Mouse (Mus musculus) neural tube, embryonic 11.5 days (tissue): Measurements from ENCODE around the gene Atn1. TPM values are rescaled to one million over a fixed set of nuclear protein-coding genes. Genes with fewer than 3 reads are reported as not detected.

Source experiments
- ATAC-seq: fragments of 200-750 bp; cut with Nextera tagmentation; 2 replicates; pipeline ENCODE4 v1.8.0; 2017; ENCODE audit warnings: moderate number of reproducible peaks, mild to moderate bottlenecking, moderate TSS enrichment, moderate library complexity; ENCODE audit not compliant: insufficient read depth, low FRiP score, low TSS enrichment
- DNase-seq: peaks from one replicate; pipeline ENCODE4 v3.0.0-alpha.2; 2015; ENCODE audit warnings: low spot score
- H3K27ac ChIP-seq: fragments of 300-500 bp; sonication (generic); 2 replicates; pipeline ENCODE4 v1.5.1; 2014; ENCODE audit warnings: low read depth, mild to moderate bottlenecking, low read length
- H3K27me3 ChIP-seq: fragments of 300-500 bp; sonication (generic); 2 replicates; pipeline ENCODE4 v1.6.1; 2014; ENCODE audit warnings: mild to moderate bottlenecking, low read length, mixed read lengths; ENCODE audit not compliant: control insufficient read depth, insufficient read depth
- H3K36me3 ChIP-seq: fragments of 300-500 bp; sonication (generic); 2 replicates; pipeline ENCODE4 v1.6.1; 2014; ENCODE audit warnings: mild to moderate bottlenecking, low read length, moderate library complexity, mixed read lengths; ENCODE audit not compliant: control insufficient read depth, insufficient read depth
- H3K4me1 ChIP-seq: fragments of 300-500 bp; sonication (generic); 2 replicates; pipeline ENCODE4 v1.6.1; 2014; ENCODE audit warnings: low read length, mixed read lengths; ENCODE audit not compliant: control insufficient read depth, insufficient read depth
- H3K4me2 ChIP-seq: fragments of 300-500 bp; sonication (generic); 2 replicates; pipeline ENCODE4 v1.6.1; 2014; ENCODE audit warnings: low read depth, mild to moderate bottlenecking, moderate library complexity
- H3K4me3 ChIP-seq: fragments of 300-500 bp; sonication (generic); 2 replicates; pipeline ENCODE4 v1.5.1; 2014; ENCODE audit warnings: low read depth, low read length
- H3K9ac ChIP-seq: fragments of 300-500 bp; sonication (generic); 2 replicates; pipeline ENCODE4 v1.6.1; 2014; ENCODE audit warnings: mild to moderate bottlenecking, low read length
- H3K9me3 ChIP-seq: fragments of 300-500 bp; sonication (generic); 2 replicates; pipeline ENCODE4 v1.6.1; 2016; ENCODE audit warnings: low read length; ENCODE audit not compliant: control insufficient read depth
- WGBS: fragments of 180-500 bp; shearing (Covaris S2); extraction: QIAGEN DNeasy Blood & Tissue Kit; methylation state at CpG from one replicate; pipeline ENCODE4 v1.1.7; 2014; 5-methylcytosine and 5-hydroxymethylcytosine counted together
- polyA plus RNA-seq: library from polyadenylated mRNA; unstranded; fragments of >200 nt; fragmentation: Nextera tagmentation; extraction: Ambion mirVana; gene quantifications from 2 replicates; pipeline ENCODE4 v1.2.1, GENCODE M21; 2014

The Atn1 gene
- polyA plus RNA-seq, 1 experiment from 2014 or later = 11.8 TPM

- no peak for DNase-seq
- Histone ChIP-seq H3K36me3 (no peaks in the 10 kb centered on the region), H3K4me1 (no peaks in the 10 kb centered on the region), H3K27me3 (no peaks in the 10 kb centered on the region), H3K27ac (no peak overlapping the region), H3K9me3 (no peaks in the 10 kb centered on the region), H3K4me3 (no peak overlapping the region), H3K4me2 (no peak overlapping the region), H3K9ac (no peak overlapping the region)
- 87% methylated on average over 3 of the region's 3 CpGs for WGBS
- ATAC-seq = no peak
Measured at GRCm38 (mm10) chr6:124791911-124792310, 35.6 kb upstream of the Atn1 start.

DNA sequence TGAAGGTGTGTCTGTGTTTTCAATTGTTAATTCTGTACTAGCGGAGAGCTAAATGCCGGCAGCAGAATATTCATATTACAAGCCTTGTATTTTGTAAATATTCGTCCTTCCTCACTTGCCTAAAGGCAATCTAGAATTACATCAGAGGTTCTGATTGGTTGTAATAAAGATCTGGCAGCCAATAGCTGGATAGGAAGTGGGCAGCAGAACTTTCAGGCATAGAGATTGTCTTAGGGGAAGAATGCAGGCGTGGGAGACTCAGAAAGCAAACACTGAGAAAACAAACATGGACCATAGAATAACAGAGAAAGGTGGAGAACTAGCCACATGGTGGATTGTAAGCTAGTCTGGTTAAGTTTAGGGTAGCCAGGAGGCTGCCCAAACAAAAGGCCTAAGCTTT is 33.8 kb upstream of the Atn1 start:
- no peak for DNase-seq
- Histone ChIP-seq H3K4me3 (no peak overlapping the region), H3K36me3 (no peaks in the 10 kb centered on the region), H3K27ac (no peak overlapping the region), H3K9ac (no peak overlapping the region), H3K4me1 (no peaks in the 10 kb centered on the region), H3K9me3 (no peaks in the 10 kb centered on the region), H3K4me2 (no peak overlapping the region), H3K27me3 (no peaks in the 10 kb centered on the region)
- no peak for ATAC-seq
- 80% methylated on average over 4 of the region's 4 CpGs for WGBS

GRCm38 (mm10) chr6:124789519-124789918 is 33.2 kb upstream of the Atn1 start:
- H3K4me1 ChIP-seq = no peaks in the 10 kb centered on the region
- no peak overlapping the region for H3K4me3 ChIP-seq
- H3K27me3 ChIP-seq = no peaks in the 10 kb centered on the region
- no peak overlapping the region for H3K9ac ChIP-seq
- 89% methylated on average over 4 of the region's 4 CpGs for WGBS
- H3K27ac ChIP-seq = no peak overlapping the region
- no peaks in the 10 kb centered on the region for H3K36me3 ChIP-seq
- no peak for ATAC-seq
- H3K9me3 ChIP-seq = no peaks in the 10 kb centered on the region
- DNase-seq = no peak
- H3K4me2 ChIP-seq = no peak overlapping the region

DNA sequence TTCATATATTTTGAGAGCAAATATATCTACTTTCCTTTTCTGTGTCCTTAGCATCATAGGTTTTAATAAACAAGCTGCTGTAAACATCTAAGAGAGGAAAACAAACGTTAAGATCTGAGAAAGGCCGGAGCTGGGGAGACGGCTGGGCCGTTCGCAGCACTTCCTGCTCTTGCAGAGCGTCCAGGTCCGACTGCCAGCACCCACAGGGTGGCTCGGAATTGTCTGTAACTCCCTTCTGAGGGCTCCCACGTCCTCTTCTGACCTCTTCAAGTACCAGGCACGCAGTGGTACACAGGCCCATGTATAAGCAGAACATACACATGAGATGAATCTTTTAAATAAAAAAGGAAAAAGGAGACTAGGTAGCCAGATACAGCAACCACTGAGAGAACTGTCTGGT is 31.4 kb upstream of the Atn1 start:
- WGBS = 78% methylated on average over 10 of the region's 10 CpGs
- Histone ChIP-seq H3K4me1 (no peaks in the 10 kb centered on the region), H3K9ac (no peak overlapping the region), H3K27me3 (no peaks in the 10 kb centered on the region), H3K9me3 (no peaks in the 10 kb centered on the region), H3K36me3 (no peaks in the 10 kb centered on the region), H3K27ac (no peak overlapping the region), H3K4me3 (no peak overlapping the region), H3K4me2 (no peak overlapping the region)
- ATAC-seq = no peak
- no peak for DNase-seq

GRCm38 (mm10) chr6:124786756-124787420 is 30.6 kb upstream of the Atn1 start:
- Histone ChIP-seq H3K4me1 (no peaks in the 10 kb centered on the region), H3K27ac (no peak overlapping the region), H3K4me3 (no peak overlapping the region), H3K9me3 (no peaks in the 10 kb centered on the region), H3K27me3 (no peaks in the 10 kb centered on the region), H3K36me3 (no peaks in the 10 kb centered on the region), H3K4me2 (no peak overlapping the region), H3K9ac (no peak overlapping the region)
- WGBS = 58% methylated on average over 8 of the region's 8 CpGs
- DNase-seq (no peak), ATAC-seq (no peak)

DNA sequence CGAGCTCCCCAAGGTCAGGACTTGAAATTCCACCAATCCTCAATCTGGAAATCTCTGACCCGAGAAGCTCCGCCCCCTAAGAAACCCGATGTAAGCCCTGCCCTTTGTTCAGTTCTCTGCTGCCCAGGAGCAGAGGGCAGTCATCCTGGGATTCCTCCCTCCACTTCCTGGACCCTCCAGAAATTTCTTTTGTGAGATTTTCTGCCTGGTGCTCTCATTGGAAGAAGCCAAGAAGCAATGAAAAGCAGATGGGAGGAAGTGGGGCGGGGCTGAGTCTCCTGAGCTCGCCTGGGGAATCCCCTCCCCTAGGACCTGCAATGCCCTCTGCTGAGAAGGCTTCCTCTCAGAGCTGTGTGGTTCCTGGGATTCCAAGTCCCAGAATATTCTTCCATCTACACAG is 26.1 kb upstream of the Atn1 start:
- no peak overlapping the region for H3K27ac ChIP-seq
- H3K4me1 ChIP-seq = 0 out of 2 replicates have a peak, but pooled peaks cover 5% of the 10 kb centered on the region
- no peaks in the 10 kb centered on the region for H3K9me3 ChIP-seq
- peak; percentile 35; the same call in 1 of the 2 replicates for ATAC-seq
- H3K27me3 ChIP-seq = no peaks in the 10 kb centered on the region
- 30% methylated on average over 6 of the region's 6 CpGs for WGBS
- no peak overlapping the region for H3K4me2 ChIP-seq
- H3K9ac ChIP-seq = no peak overlapping the region
- H3K36me3 ChIP-seq = no peaks in the 10 kb centered on the region
- DNase-seq = no peak
- no peak overlapping the region for H3K4me3 ChIP-seq

GRCm38 (mm10) chr6:124780917-124781316 is 24.6 kb upstream of the Atn1 start:
- Histone ChIP-seq H3K4me2 (no peak overlapping the region), H3K9ac (no peak overlapping the region), H3K27me3 (no peaks in the 10 kb centered on the region), H3K27ac (no peak overlapping the region), H3K36me3 (no peaks in the 10 kb centered on the region), H3K9me3 (no peaks in the 10 kb centered on the region), H3K4me1 (0 out of 2 replicates have a peak, but pooled peaks cover 5% of the 10 kb centered on the region), H3K4me3 (no peak overlapping the region)
- WGBS = 92% methylated on average over 7 of the region's 7 CpGs
- DNase-seq (no peak), ATAC-seq (no peak)

DNA sequence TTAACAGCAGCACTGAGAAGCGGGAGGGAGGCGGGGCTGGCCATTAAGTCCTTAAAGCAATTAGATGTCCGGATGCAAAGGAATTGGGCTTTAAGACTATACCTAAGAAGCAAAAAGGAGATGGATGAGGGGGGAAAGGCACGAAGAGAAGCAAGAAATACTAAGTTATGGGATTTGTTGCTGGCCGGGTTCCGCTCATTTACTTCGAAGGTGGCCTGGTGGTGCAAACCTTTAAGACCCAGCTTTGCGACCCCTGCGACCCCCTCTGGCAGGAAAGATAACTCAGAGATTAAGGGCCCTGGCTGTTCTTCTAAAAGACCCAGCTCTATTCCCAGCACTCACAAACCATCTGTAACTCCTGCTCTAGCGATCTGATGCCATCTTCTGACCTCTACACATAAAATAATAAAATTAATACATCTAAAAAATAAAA is 23.7 kb upstream of the Atn1 start:
- Histone ChIP-seq H3K36me3 (no peaks in the 10 kb centered on the region), H3K4me1 (0 out of 2 replicates have a peak, but pooled peaks cover 5% of the 10 kb centered on the region), H3K4me2 (peak overlapping the region; percentile 52), H3K9ac (no peak overlapping the region), H3K27me3 (no peaks in the 10 kb centered on the region), H3K4me3 (peak overlapping the region; percentile 32), H3K9me3 (no peaks in the 10 kb centered on the region), H3K27ac (no peak overlapping the region)
- DNase-seq (no peak), ATAC-seq (no peak)
- 7% methylated on average over 10 of the region's 10 CpGs for WGBS

DNA sequence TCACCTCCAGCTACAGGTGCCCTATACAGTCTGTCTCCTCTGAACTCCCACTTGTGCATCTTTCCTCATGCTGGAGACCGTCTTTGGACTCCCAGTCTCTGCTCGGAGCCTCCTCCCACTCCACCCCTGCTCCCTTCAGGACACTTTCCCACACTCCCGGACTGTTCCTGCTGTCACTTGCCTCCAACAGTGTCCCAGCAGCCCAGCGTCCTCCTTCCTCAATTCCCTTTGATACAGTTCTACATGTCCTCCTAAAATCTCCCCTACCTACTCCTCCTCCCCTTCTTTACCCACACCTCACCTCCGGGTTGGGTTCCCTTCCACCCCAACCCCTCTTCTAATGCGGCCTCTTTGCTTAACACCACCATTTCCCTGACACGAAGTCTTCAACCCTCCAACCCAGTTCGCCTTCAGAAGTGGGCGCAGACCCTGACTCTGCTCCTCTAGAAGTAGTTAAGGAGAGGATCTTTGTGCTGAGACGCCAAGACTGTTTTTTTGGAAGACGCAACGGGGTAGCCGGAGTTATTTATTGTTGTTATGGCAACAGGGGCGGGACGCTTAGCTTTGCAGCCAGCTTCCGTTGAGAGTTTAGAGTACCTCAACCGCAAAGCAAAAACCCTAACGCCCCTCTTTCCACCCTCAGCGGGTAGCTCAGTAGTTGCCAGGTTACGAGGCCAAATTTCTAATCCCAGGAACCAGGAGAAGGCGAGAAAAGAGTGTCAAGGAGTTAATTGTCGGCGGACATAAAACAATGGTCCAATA is 23.1 kb upstream of the Atn1 start, which contains the start of gene Lrrc23:
Gene Lrrc23 (minus strand): TSS at position 506 of the 762 bp plus-strand sequence.
- Histone ChIP-seq H3K9me3 (no peaks in the 10 kb centered on the region), H3K4me1 (0 out of 2 replicates have a peak, but pooled peaks cover 5% of the 10 kb centered on the region), H3K4me3 (peak within 1 kb of the TSS; percentile 32), H3K36me3 (no peaks in the 10 kb centered on the region), H3K9ac (peak within 1 kb of the TSS; percentile 37), H3K27ac (no peak within 1 kb of the TSS), H3K4me2 (peak within 1 kb of the TSS; percentile 52), H3K27me3 (no peaks in the 10 kb centered on the region)
- peak; percentile 68 for DNase-seq
- 2% methylated on average over 23 of the region's 23 CpGs for WGBS
- no peak for ATAC-seq
